Mouse (Mus musculus) liver, adult 2 months (tissue): Measurements from ENCODE around the gene Fsd1.

Source experiments
- CTCF ChIP-seq: fragments of 200-500 bp; IDR thresholded peaks from 2 replicates; pipeline ENCODE4 v1.5.1; 2011; ENCODE audit warnings: low read depth, low read length, control low read depth
- POLR2A ChIP-seq: fragments of 200-500 bp; IDR thresholded peaks from 2 replicates; pipeline ENCODE4 v1.6.1; 2011; ENCODE audit warnings: low read length, control low read depth; ENCODE audit not compliant: insufficient read depth; ENCODE audit errors: extremely low read depth

DNA sequence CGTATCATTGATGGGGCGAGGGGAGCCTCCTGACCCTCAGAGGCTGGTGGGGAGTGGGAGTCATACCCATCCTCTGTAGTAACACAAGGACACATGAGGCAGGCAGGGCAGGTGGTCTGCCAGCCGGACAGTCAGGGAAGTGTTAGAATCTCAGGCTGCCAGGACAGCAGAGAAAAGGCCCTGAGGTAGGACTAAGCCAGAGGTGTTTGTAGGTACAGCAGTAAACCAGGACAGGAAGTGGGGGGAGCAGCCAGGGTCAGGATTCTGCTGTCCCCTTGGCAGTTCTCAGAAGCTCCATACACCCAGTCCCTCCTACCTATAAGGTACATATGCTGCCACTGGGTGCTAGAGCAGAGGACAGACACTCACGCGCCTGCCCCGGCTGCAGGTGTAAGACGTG is 24.7 kb upstream of the Fsd1 start:
- TF ChIP-seq CTCF: no peak
- TF ChIP-seq POLR2A: no peak
